ENCODE assay signal across 10 mouse cellular contexts in the genomic region with DNA sequence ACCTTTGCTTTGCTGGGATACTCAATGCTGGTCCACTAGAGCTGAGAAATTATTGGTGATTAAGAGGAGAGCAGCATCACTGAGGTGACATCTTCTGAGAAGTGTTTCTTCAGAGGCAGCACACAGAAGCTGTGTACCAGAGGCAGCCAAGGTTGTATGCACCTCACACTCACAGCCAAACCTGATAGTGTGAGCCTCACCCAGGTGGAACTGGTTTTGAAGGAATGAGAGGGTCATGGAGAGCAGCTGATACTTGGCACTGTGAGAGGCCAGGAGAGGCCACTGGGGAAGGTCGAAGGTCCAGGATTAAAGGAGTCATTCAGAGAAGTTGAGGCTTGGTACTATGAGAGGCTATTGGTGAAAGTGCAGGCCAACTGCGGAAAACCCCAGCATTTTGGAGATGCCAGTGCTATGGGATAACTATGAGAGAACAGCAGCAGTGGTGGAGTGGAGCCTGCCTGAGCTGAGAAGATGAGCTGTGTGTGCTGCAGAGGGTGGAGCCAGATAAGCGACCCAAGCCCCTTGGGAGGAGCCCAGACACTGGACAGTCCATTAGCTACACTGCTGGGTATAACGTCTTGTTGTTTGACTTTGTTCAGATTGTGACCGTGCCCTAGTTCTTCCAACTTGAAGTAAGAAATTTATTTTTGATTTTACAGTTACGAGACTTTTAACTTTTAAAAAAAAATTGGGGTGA. TPM values are rescaled to one million over a fixed set of nuclear protein-coding genes. Genes with fewer than 3 reads are reported as not detected.
DNase-seq lines count a peak whose midpoint lies in the region; ATAC-seq lines count a peak whose summit lies in the region.
"Had no signal": no experiment of that assay in that cellular context is flagged by ENCODE, and none has a peak within 500 bp of the region (broad histone marks: within the 10 kb centered on the region; RNA-seq: fewer than 3 reads in every experiment).

No protein-coding gene starts in this region.

- H3K4me2 ChIP-seq in forebrain, embryonic 12.5 days = no peak overlapping the region
- H3K4me2 ChIP-seq in forebrain, embryonic 16.5 days (ENCODE audit: low read length) = no peak overlapping the region
- H3K4me2 ChIP-seq in intestine, embryonic 16.5 days (ENCODE audit: low read depth, low read length) = no peak overlapping the region
- H3K4me2 ChIP-seq in liver, embryonic 12.5 days = peak overlapping the region; percentile 27
- H3K4me2 ChIP-seq in forebrain, embryonic 15.5 days (replicated peaks) = no peak overlapping the region

- H3K36me3 ChIP-seq in forebrain, embryonic 12.5 days (replicated peaks) = no peaks in the 10 kb centered on the region
- no peaks in the 10 kb centered on the region for H3K36me3 ChIP-seq in forebrain, embryonic 16.5 days (ENCODE audit: control insufficient read depth, insufficient read depth)
- H3K36me3 ChIP-seq in intestine, embryonic 16.5 days (ENCODE audit: control insufficient read depth, insufficient read depth, low read length) = no peaks in the 10 kb centered on the region
- H3K36me3 ChIP-seq in liver, embryonic 12.5 days = no peaks in the 10 kb centered on the region
- no peaks in the 10 kb centered on the region for H3K36me3 ChIP-seq in forebrain, embryonic 15.5 days

- 63% methylated on average over 6 of the region's 6 CpGs for WGBS in forebrain, embryonic 12.5 days
- WGBS in forebrain, embryonic 16.5 days = 73% methylated on average over 6 of the region's 6 CpGs
- WGBS in intestine, embryonic 16.5 days = 52% methylated on average over 6 of the region's 6 CpGs
- WGBS in liver, embryonic 12.5 days (ENCODE audit: insufficient replicate concordance) = 48% methylated on average over 6 of the region's 6 CpGs
- WGBS in forebrain, embryonic 15.5 days = 74% methylated on average over 6 of the region's 6 CpGs

- peak overlapping the region; percentile 32; the same call in 1 of the 2 replicates for H3K27ac ChIP-seq in forebrain, embryonic 12.5 days
- H3K27ac ChIP-seq in forebrain, embryonic 16.5 days (ENCODE audit: low read length) = no peak overlapping the region
- no peak overlapping the region for H3K27ac ChIP-seq in intestine, embryonic 16.5 days (ENCODE audit: low read length)
- H3K27ac ChIP-seq in liver, embryonic 12.5 days = peak overlapping the region; percentile 64
- no peak overlapping the region for H3K27ac ChIP-seq in forebrain, embryonic 15.5 days (replicated peaks)

- no peaks in the 10 kb centered on the region for H3K27me3 ChIP-seq in forebrain, embryonic 12.5 days
- no peaks in the 10 kb centered on the region for H3K27me3 ChIP-seq in forebrain, embryonic 16.5 days (replicated peaks; ENCODE audit: control insufficient read depth, insufficient read depth, low read length)
- H3K27me3 ChIP-seq in intestine, embryonic 16.5 days (replicated peaks; ENCODE audit: control insufficient read depth, insufficient read depth, low read length) = no peaks in the 10 kb centered on the region
- peaks cover 6% of the 10 kb centered on the region for H3K27me3 ChIP-seq in liver, embryonic 12.5 days (replicated peaks)
- H3K27me3 ChIP-seq in forebrain, embryonic 15.5 days = no peaks in the 10 kb centered on the region

- intact Hi-C loops in left cerebral cortex, postnatal 4 days (cut with DNase I) = no loop called here

- ATAC-seq in forebrain, embryonic 12.5 days (ENCODE audit: low FRiP score) = no peak
- ATAC-seq in forebrain, embryonic 16.5 days = no peak
- peak; percentile 78 for ATAC-seq in intestine, embryonic 16.5 days
- ATAC-seq in liver, embryonic 12.5 days = peak; percentile 93
- ATAC-seq in forebrain, embryonic 15.5 days (replicated peaks) = no peak

- no peak overlapping the region for H3K4me3 ChIP-seq in forebrain, embryonic 12.5 days (replicated peaks)
- H3K4me3 ChIP-seq in forebrain, embryonic 16.5 days (replicated peaks; ENCODE audit: low read length) = no peak overlapping the region
- no peak overlapping the region for H3K4me3 ChIP-seq in intestine, embryonic 16.5 days (ENCODE audit: low read length)
- H3K4me3 ChIP-seq in liver, embryonic 12.5 days = no peak overlapping the region
- H3K4me3 ChIP-seq in forebrain, embryonic 15.5 days = no peak overlapping the region

- DNase-seq in ES-CJ7 (ENCODE audit: low read depth, low spot score) = peak; percentile 64
- DNase-seq in left cerebral cortex, postnatal 4 days = no peak
- DNase-seq in layer of hippocampus, postnatal 25 days (ENCODE audit: extremely low spot score in 1 of 2, low spot score in 1 of 2) = no peak
- DNase-seq: heart, adult 11 months; lung, postnatal 4 days had no signal

- H3K4me1 ChIP-seq in forebrain, embryonic 12.5 days = peaks cover 56% of the 10 kb centered on the region
- H3K4me1 ChIP-seq in forebrain, embryonic 16.5 days (replicated peaks; ENCODE audit: control insufficient read depth, insufficient read depth, low read length) = peaks cover 32% of the 10 kb centered on the region
- H3K4me1 ChIP-seq in intestine, embryonic 16.5 days (ENCODE audit: control insufficient read depth, insufficient read depth, low read length) = peaks cover 10% of the 10 kb centered on the region; the same call in 1 of the 2 replicates
- H3K4me1 ChIP-seq in liver, embryonic 12.5 days = peaks cover 27% of the 10 kb centered on the region
- peaks cover 36% of the 10 kb centered on the region for H3K4me1 ChIP-seq in forebrain, embryonic 15.5 days

- H3K9me3 ChIP-seq in forebrain, embryonic 12.5 days = no peaks in the 10 kb centered on the region
- H3K9me3 ChIP-seq in forebrain, embryonic 16.5 days (ENCODE audit: control insufficient read depth, low read length) = no peaks in the 10 kb centered on the region
- H3K9me3 ChIP-seq in intestine, embryonic 16.5 days (ENCODE audit: control insufficient read depth, low read length) = no peaks in the 10 kb centered on the region
- no peaks in the 10 kb centered on the region for H3K9me3 ChIP-seq in liver, embryonic 12.5 days (replicated peaks)
- no peaks in the 10 kb centered on the region for H3K9me3 ChIP-seq in forebrain, embryonic 15.5 days

- no peak overlapping the region for H3K9ac ChIP-seq in forebrain, embryonic 12.5 days
- no peak overlapping the region for H3K9ac ChIP-seq in forebrain, embryonic 16.5 days (replicated peaks; ENCODE audit: low read depth, low read length)
- no peak overlapping the region for H3K9ac ChIP-seq in intestine, embryonic 16.5 days (ENCODE audit: low read depth, low read length)
- H3K9ac ChIP-seq in liver, embryonic 12.5 days = no peak overlapping the region
- no peak overlapping the region for H3K9ac ChIP-seq in forebrain, embryonic 15.5 days (replicated peaks)

RNA-seq across cellular contexts. Expression of gene Ankrd6, which starts 33.8 kb away (rescaled TPM):
- 22.3 and 22.6 TPM in 2 replicates for polyA plus RNA-seq in forebrain, embryonic 12.5 days (2016; fragmentation: Nextera tagmentation; extraction: Ambion mirVana)
- 37.0 and 40.1 TPM in 2 replicates for polyA plus RNA-seq in forebrain, embryonic 16.5 days (2015; fragmentation: Nextera tagmentation; extraction: Ambion mirVana)
- 2.8 and 2.9 TPM in 2 replicates for polyA plus RNA-seq in intestine, embryonic 16.5 days (2015; fragmentation: Nextera tagmentation; extraction: Ambion mirVana)
- 1.3 and 1.5 TPM in 2 replicates for polyA plus RNA-seq in liver, embryonic 12.5 days (2016; fragmentation: Nextera tagmentation; extraction: Ambion mirVana)
- total RNA-seq in left cerebral cortex, postnatal 4 days (2021) = 10 to 100 TPM; 29.7 to 32.8 TPM
- 35.9 and 36.0 TPM in 2 replicates for polyA plus RNA-seq in forebrain, embryonic 15.5 days (2015; fragmentation: Nextera tagmentation; extraction: Ambion mirVana)
- 10 to 100 TPM; 34.8 to 35.6 TPM for total RNA-seq in layer of hippocampus, postnatal 25 days (2021)

Comparison
In these comparisons a context has a peak if more than half of its experiments do, and no peak if none do; other contexts are left out.
1. H3K27ac ChIP-seq: peak in forebrain, embryonic 12.5 days (single experiment) and liver, embryonic 12.5 days (single experiment); none in forebrain, embryonic 16.5 days (single experiment), intestine, embryonic 16.5 days (single experiment) and forebrain, embryonic 15.5 days (single experiment).
2. ATAC-seq: peak in intestine, embryonic 16.5 days (single experiment) and liver, embryonic 12.5 days (single experiment); none in forebrain, embryonic 12.5 days (single experiment), forebrain, embryonic 16.5 days (single experiment) and forebrain, embryonic 15.5 days (single experiment).